Mouse (Mus musculus) liver, adult (tissue): ENCODE results near the gene Tomt.

ENCODE experiments used
- GATA4 ChIP-seq: IDR thresholded peaks from 2 replicates; pipeline ENCODE4 v1.6.1; 2014; ENCODE audit warnings: mild to moderate bottlenecking, low read length; ENCODE audit not compliant: insufficient replicate concordance

The Tomt gene

GRCm38 (mm10) chr7:101908367-101908766, 2.2 kb upstream of the Tomt start:
- TF ChIP-seq GATA4, result no peak

DNA sequence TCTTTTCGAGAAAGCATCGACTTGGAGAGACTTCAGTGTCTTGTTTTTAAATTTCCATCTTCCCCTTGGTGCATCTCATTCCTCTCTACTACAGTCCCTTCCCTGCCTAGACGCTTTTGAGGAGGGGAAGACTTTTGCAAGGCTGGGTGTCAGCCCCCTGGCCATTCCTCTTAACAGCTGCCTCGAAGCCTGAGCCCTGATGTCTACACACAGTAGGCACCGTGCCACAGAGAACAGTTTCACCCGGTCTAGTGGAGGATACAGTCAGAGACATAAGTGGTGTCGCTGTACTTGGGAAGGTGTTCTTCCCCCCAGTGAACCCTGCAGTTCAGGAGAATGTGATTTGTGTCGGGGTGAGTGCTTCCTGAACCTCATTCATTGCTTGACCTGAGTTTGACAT, 537 bp upstream of the Tomt start:
- TF ChIP-seq GATA4, result no peak

GRCm38 (mm10) chr7:101905561-101906286, 435 bp downstream of the Tomt start, which contains the start of gene Lamtor1:
TSS of gene Lamtor1 (plus strand) at chr7:101905904.
- TF ChIP-seq GATA4, result peak; percentile 40; the same call in 1 of the 2 replicates

GRCm38 (mm10) chr7:101902846-101903245, 3.3 kb downstream of the Tomt start:
- TF ChIP-seq GATA4, result no peak

DNA sequence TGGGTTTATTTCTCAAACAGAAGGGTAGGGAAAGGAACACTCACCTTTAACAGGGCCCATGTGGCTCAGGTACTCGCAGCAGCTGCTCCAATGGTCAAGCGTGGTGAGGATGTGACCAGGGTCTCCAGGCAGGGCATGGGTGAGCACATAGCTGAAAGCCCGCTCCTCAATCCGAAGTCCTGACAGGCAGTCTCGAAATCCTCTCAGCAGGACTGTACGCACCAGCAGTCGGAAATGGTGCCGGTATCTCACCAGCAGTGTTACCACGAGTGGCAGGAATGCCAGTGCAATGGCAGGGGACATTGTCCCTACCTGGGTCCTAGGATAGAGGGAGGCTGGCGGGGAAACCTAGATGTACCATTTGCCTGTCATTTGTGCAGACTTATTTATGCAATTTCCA, 4.2 kb downstream of the Tomt start:
- TF ChIP-seq GATA4, result no peak

DNA sequence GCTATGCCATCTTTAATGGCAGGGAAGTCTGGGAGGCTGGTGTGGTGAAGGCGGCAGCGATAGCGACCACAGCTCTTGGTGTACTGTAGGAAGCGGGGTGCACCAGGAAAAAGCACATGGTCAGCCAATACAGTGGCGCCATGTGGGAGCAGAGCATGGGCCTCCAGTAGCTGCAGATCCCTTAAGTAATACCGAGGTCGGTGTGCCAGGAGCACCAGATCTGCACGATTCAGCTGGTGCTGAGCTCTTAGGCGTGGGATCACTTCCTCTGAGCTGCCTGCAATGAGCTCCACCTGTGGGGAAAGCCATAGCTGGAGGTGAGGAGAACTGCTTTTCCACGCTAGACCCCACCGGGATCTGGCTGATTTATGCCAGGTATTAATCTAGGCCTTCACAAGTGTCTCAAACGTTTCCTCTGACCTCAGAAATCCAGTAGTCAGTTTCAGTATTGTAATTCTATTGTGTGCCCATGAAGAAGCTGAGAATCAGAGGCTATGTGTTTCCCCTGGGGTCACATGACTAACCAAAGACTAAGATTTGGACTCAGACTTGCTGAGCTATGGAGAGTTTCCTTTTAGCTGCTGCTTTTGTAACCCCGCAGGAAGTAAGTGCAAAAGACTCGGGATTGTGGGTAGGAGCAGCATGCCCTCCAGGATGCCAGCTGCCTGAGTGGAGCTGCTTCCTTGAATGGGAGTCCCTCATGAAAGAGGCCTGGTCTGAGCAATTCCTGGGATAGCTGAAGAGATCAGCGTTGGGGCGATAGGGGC, 5.6 kb downstream of the Tomt start:
- no peak for TF ChIP-seq GATA4

DNA sequence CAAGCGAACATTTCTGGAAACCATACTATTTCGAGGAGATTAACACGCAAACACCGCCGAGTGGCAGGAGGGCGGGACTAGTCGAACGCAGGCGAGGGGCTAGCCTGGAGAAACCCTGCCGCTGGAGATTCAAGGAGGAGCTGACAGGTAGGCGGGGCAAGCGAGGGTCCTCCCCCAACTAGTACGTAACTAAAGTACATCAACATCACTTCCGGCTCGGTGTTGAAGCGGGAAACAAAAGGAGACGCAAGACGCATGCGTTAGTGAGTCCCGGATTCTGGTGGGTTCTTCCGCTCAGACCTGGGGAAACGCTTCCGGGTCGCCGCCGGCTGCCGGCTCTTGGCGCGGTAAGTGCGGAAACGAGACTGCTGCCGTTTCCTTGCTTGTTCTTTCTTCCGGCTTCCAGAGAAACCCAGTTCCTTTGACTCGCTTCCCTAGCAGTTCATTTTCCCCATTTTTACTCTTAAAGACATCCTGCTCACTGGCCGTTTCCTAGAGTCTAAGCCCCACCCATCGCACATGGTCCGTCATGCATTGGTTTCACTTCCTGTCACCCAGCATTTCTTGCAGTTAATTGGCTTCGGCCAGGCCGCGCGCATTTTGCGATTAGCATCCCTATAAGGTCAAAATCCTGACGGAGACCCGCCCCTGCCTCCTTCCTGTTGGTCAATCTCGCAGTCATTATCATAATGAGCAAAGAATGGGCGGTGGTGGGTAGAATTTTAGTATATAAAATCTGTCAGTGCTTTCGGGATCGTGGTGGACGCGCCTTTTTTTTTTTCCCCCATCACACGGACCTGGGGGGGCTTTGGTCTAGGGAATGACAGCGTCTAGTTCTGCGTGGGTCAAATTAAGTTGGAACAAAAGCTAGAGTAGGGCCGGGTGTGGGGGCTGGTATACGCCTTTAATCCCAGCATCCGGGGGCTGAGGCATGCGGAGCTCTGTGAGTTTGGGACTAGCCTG, 9.8 kb downstream of the Tomt start:
- TF ChIP-seq GATA4, result 0 out of 2 replicates have a peak, but pooled peaks have one; percentile 64

DNA sequence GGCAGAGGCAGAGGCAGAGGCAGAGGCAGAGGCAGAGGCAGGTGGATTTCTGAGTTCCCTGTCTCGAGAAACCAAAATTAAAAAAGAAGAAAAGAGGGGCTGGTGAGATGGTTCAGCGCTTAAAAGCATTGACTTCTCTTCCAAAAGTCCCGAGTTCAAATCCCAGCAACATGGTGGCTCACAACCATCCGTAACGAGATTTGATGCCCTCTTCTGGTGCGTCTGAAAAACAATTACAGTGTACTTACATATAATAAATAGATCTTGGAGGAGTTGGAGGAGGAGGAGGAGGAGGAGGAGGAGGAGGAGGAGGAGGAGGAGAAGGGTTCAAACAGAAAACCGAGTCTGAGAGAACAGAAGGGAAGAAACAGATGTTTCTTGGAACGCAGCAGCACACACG, 10.5 kb downstream of the Tomt start:
- no peak for TF ChIP-seq GATA4

DNA sequence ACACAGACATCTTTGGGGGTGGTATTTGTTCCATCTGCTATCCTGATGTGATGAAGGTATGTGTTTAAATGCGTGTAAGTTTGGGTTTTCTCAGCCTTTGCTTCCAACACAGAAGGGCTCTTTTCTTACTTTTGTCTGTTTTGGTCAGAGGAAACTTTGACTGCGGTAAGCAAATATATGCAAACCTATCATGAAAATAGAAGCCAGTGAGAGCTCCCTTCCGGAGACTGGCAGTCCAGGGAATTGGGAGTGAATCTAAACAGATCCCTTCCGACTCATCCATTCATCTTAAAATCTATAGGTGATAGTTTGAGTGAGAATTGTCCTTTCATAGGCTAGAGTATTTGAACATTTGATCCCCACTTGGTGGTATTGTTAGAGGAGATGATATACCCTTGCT, 17.7 kb downstream of the Tomt start:
- TF ChIP-seq GATA4, result no peak

DNA sequence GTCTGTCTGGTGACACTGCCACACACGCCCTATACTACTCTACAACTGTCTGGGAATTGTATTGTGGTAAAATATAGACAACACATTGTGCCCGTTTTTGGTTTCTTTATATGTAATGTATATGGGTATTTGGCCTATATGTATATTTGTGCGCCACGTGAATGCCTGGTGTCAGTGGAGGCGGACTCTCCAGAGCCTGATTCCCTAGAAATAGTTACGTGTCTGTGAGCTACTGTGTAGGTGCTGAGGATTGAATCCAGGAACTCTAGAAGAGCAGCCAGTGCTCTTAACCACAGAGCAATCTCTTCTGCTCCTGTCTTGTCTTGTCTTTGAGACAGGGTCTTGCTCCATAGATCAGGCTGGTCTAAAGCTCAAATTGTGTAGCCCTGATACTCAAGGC, 19.9 kb downstream of the Tomt start:
- no peak for TF ChIP-seq GATA4

- TF ChIP-seq GATA4, result no peak
These were observed 22.0 kb downstream of the Tomt start for GRCm38 (mm10) chr7:101884160-101884559.

GRCm38 (mm10) chr7:101882413-101883154, 23.6 kb downstream of the Tomt start:
- TF ChIP-seq GATA4, result peak; percentile 39; the same call in 1 of the 2 replicates

- no peak for TF ChIP-seq GATA4
These were observed 25.3 kb downstream of the Tomt start for GRCm38 (mm10) chr7:101880855-101881254.

DNA sequence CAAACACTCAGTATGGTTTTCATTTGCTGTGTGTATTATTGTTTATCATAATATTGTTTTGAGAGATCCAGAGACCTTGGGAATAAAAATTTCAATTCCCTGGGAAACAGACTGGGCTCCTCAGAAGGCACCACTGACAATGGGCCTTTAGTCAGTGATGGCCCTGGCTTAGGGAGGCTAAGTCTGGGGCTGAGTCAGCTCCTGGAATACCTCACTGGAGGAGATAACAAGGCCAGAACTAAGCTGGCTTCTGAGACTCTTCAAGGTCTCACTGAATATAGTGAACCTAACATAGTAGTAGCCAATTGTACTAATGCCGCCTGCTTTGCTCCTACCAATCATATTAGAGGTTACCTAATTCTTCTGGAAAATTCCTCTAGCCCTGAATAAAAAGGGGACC, 30.2 kb downstream of the Tomt start:
- no peak for TF ChIP-seq GATA4
